Mouse (Mus musculus) retina, adult 2 months (tissue): Measurements from ENCODE around the gene Gm2a.

ENCODE experiments used
- DNase-seq: peaks from one replicate; pipeline ENCODE4 v3.0.0-alpha.2; 2012; ENCODE audit warnings: low read depth, low spot score

Gm2a gene

GRCm38 (mm10) chr11:55131077-55131742, 33.3 kb downstream of the Gm2a start:
- no peak for DNase-seq

- DNase-seq, result no peak
Observed at GRCm38 (mm10) chr11:55131946-55132345, 34.0 kb downstream of the Gm2a start.

- no peak for DNase-seq
Observed at GRCm38 (mm10) chr11:55133204-55133603, 35.3 kb downstream of the Gm2a start.

GRCm38 (mm10) chr11:55134407-55134806, 36.5 kb downstream of the Gm2a start:
- no peak for DNase-seq

- DNase-seq, result no peak
Observed at GRCm38 (mm10) chr11:55134871-55135270, 37.0 kb downstream of the Gm2a start.

- DNase-seq, result no peak
Observed at GRCm38 (mm10) chr11:55136770-55137547, 39.0 kb downstream of the Gm2a start.

- DNase-seq, result no peak
Observed at GRCm38 (mm10) chr11:55137646-55138045, 39.7 kb downstream of the Gm2a start.

- no peak for DNase-seq
Observed at GRCm38 (mm10) chr11:55141502-55141901, 43.6 kb downstream of the Gm2a start.

- no peak for DNase-seq
Observed at GRCm38 (mm10) chr11:55144011-55144410, 46.1 kb downstream of the Gm2a start.

- no peak for DNase-seq
Observed at GRCm38 (mm10) chr11:55146855-55147254, 48.9 kb downstream of the Gm2a start.

- DNase-seq, result no peak
Observed at GRCm38 (mm10) chr11:55147423-55147822, 49.5 kb downstream of the Gm2a start.

GRCm38 (mm10) chr11:55148461-55148860, 50.5 kb downstream of the Gm2a start:
- no peak for DNase-seq

GRCm38 (mm10) chr11:55151608-55152007, 53.7 kb downstream of the Gm2a start, which contains the start of gene Slc36a3:
TSS of gene Slc36a3 (minus strand) at chr11:55151708.
- DNase-seq, result no peak

GRCm38 (mm10) chr11:55154398-55155069, 56.6 kb downstream of the Gm2a start:
- DNase-seq, result no peak

GRCm38 (mm10) chr11:55155070-55155421, 57.1 kb downstream of the Gm2a start:
- DNase-seq, result no peak

- peak; percentile 43 for DNase-seq
Observed at GRCm38 (mm10) chr11:55158785-55159359, 61.0 kb downstream of the Gm2a start.
